Mouse (Mus musculus): ENCODE measurements around the gene Qser1. TPM values are rescaled to one million over a fixed set of nuclear protein-coding genes. Genes with fewer than 3 reads are reported as not detected.
A peak's percentile ranks its signal among the peaks of the same experiment; 100 is the strongest.

Gene Qser1
- polyA plus RNA-seq, 1 experiment from 2014 or later = 15.2 TPM

DNA sequence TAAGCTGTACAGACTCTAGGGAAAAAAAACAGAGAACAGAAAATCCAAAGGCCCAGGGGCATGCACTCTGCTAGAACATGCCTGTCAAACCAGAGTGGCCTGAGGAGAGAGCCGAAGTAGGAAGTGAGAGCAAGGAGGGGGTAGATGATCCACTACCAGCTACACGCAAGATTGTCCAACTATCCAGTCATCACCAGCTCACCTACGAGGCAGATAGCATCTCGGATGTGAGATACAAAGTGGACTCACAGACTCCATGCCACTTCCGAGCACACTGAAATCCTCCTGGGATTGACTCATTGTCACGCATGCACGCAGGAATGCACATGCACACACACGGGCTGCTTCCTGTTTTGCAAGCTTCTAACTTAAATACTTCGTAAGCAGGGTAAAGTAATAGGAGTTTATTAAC is 84.5 kb downstream of the Qser1 start:
- Histone ChIP-seq H3K9me3 (ENCODE audit: control insufficient read depth, low read length) (no peaks in the 10 kb centered on the region), H3K27ac (ENCODE audit: low read depth, low read length) (no peak overlapping the region), H3K4me3 (ENCODE audit: low read depth, low read length) (no peak overlapping the region), H3K27me3 (ENCODE audit: control insufficient read depth, insufficient read depth, low read length) (no peaks in the 10 kb centered on the region), H3K36me3 (ENCODE audit: control insufficient read depth, insufficient read depth, low read length) (no peaks in the 10 kb centered on the region), H3K9ac (ENCODE audit: low read length) (no peak overlapping the region), H3K4me1 (ENCODE audit: control insufficient read depth, insufficient read depth, low read length) (no peaks in the 10 kb centered on the region), H3K4me2 (no peak overlapping the region)
- no peak for ATAC-seq (ENCODE audit: low FRiP score)
- 92% methylated on average over 9 of the region's 9 CpGs for WGBS
- no peak for DNase-seq (ENCODE audit: low spot score, missing footprints)

DNA sequence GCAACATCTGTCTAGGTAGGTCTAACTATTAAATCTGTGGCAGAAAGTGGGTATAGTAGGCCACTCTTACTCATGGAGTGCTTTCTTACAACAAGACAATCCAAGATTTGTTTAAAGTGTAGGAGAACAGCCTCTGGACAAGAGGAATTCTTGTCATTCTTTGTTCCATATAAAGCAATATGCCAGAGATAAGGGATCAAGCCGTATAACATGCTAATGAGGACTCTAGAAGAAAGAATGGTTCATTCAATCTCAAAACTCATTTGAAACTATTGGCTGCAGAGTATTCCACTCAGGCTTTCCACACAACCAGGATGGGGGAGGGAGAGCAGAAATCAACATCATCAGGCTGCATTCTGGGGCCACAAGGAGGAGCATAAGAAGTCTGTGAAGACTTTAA is 89.2 kb downstream of the Qser1 start:
- Histone ChIP-seq H3K4me1 (ENCODE audit: control insufficient read depth, insufficient read depth, low read length) (no peaks in the 10 kb centered on the region), H3K9me3 (ENCODE audit: control insufficient read depth, low read length) (no peaks in the 10 kb centered on the region), H3K36me3 (ENCODE audit: control insufficient read depth, insufficient read depth, low read length) (no peaks in the 10 kb centered on the region), H3K27me3 (ENCODE audit: control insufficient read depth, insufficient read depth, low read length) (no peaks in the 10 kb centered on the region), H3K27ac (ENCODE audit: low read depth, low read length) (no peak overlapping the region), H3K4me3 (ENCODE audit: low read depth, low read length) (no peak overlapping the region), H3K4me2 (no peak overlapping the region), H3K9ac (ENCODE audit: low read length) (no peak overlapping the region)
- ATAC-seq (ENCODE audit: low FRiP score) = no peak
- 79% methylated on average over 1 of the region's 1 CpGs for WGBS
- no peak for DNase-seq (ENCODE audit: low spot score, missing footprints)

DNA sequence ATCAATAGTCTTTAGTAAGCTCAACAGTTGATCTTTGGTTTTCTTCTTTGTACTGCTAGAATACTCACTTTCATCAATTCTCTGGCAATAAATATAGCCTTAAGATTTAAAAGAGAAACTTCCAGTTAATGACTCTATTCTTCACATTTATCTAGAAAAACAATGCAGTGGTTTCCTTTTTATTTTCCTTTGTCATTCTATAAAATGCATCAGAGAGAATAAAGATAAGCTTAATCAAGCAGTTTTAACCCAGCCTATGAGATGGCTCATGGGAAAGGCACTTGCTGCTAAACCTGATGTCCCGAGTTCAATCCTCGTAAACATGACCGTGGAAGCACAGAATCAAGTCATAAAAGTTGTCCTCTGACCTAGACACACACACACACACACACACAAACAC is 94.5 kb downstream of the Qser1 start:
- no peak overlapping the region for H3K4me3 ChIP-seq (ENCODE audit: low read depth, low read length)
- no peak overlapping the region for H3K4me2 ChIP-seq
- 87% methylated on average over 3 of the region's 3 CpGs for WGBS
- ATAC-seq (ENCODE audit: low FRiP score) (no peak), DNase-seq (ENCODE audit: low spot score, missing footprints) (no peak)
- no peaks in the 10 kb centered on the region for H3K9me3 ChIP-seq (ENCODE audit: control insufficient read depth, low read length)
- H3K27ac ChIP-seq (ENCODE audit: low read depth, low read length) = no peak overlapping the region
- no peaks in the 10 kb centered on the region for H3K27me3 ChIP-seq (ENCODE audit: control insufficient read depth, insufficient read depth, low read length)
- H3K4me1 ChIP-seq (ENCODE audit: control insufficient read depth, insufficient read depth, low read length) = no peaks in the 10 kb centered on the region
- no peaks in the 10 kb centered on the region for H3K36me3 ChIP-seq (ENCODE audit: control insufficient read depth, insufficient read depth, low read length)
- H3K9ac ChIP-seq (ENCODE audit: low read length) = no peak overlapping the region

DNA sequence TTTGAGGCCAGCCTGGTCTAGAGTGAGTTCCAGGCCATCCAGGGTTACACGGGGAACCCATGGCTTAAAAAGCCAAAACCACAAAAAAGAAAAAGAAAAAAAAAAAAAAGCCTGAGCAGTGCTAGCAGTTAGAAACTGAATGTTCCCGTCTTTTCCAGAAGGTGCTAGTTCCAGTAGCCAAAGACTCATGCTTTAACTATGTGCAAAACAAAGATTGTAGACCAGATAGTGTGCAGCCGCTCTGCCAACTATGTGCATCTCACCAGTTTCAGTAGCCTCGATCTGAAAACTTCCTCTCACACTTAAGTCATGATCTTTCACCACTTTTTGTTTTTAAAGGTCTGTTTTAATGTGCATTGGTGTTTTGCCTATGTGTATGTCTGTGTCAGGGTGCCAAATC is 98.7 kb downstream of the Qser1 start:
- no peak overlapping the region for H3K4me2 ChIP-seq
- no peak overlapping the region for H3K27ac ChIP-seq (ENCODE audit: low read depth, low read length)
- no peak overlapping the region for H3K4me3 ChIP-seq (ENCODE audit: low read depth, low read length)
- WGBS = 86% methylated on average over 4 of the region's 4 CpGs
- H3K4me1 ChIP-seq (ENCODE audit: control insufficient read depth, insufficient read depth, low read length) = no peaks in the 10 kb centered on the region
- DNase-seq (ENCODE audit: low spot score, missing footprints) = no peak
- no peaks in the 10 kb centered on the region for H3K9me3 ChIP-seq (ENCODE audit: control insufficient read depth, low read length)
- no peak overlapping the region for H3K9ac ChIP-seq (ENCODE audit: low read length)
- no peak for ATAC-seq (ENCODE audit: low FRiP score)
- no peaks in the 10 kb centered on the region for H3K27me3 ChIP-seq (ENCODE audit: control insufficient read depth, insufficient read depth, low read length)
- no peaks in the 10 kb centered on the region for H3K36me3 ChIP-seq (ENCODE audit: control insufficient read depth, insufficient read depth, low read length)

DNA sequence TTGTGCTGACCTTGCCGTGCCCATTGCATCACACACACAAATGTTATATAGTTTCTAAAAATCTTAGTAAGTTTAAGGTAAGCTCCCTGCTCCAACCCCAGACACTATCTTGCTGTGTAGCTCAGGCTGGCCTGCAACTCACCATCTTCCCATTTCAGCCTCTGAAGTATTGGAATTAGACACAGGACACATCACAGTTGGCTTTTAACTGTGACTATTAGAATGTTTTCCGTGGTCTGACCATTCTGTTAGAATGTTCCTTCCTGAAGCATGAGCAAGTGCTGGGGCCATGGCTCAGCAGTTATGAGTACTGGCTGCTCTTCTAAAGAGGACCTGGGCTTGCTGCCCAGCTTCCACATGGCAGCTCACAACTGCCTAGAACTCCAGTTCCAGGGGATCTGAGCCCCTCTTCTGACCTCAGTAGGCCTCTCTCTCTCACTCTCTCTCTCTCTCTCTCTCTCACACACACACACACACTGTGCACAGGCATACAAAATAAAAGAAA is 99.3 kb downstream of the Qser1 start:
- Histone ChIP-seq H3K27me3 (ENCODE audit: control insufficient read depth, insufficient read depth, low read length) (no peaks in the 10 kb centered on the region), H3K36me3 (ENCODE audit: control insufficient read depth, insufficient read depth, low read length) (no peaks in the 10 kb centered on the region), H3K4me3 (ENCODE audit: low read depth, low read length) (no peak overlapping the region), H3K27ac (ENCODE audit: low read depth, low read length) (no peak overlapping the region), H3K9ac (ENCODE audit: low read length) (no peak overlapping the region), H3K9me3 (ENCODE audit: control insufficient read depth, low read length) (no peaks in the 10 kb centered on the region), H3K4me1 (ENCODE audit: control insufficient read depth, insufficient read depth, low read length) (no peaks in the 10 kb centered on the region), H3K4me2 (no peak overlapping the region)
- no peak for DNase-seq (ENCODE audit: low spot score, missing footprints)
- WGBS = 89% methylated on average over 2 of the region's 2 CpGs
- no peak for ATAC-seq (ENCODE audit: low FRiP score)

DNA sequence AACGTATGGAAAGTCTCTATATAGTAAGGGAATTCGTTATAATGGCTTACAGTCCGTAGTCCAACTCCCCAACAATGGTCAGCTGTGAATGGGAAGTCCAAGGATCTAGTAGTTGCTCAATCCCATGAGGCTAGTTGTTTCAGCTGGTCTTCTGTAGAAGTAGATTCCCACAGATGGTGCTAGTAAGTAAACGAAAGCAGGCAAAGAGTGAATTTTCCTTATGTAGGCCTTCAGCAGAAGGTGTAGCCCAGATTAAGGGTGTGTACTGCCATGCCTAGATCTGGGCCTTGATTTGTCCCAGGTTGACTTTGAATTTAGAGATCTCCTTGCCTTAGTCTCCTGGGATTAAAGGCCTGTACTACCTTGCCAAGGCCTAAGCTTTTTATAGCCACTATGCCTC is 100.3 kb downstream of the Qser1 start, which contains the start of gene Pin1rt1:
Gene Pin1rt1 (minus strand): TSS at position 101 of the 400 bp plus-strand sequence.
- H3K4me3 ChIP-seq (ENCODE audit: low read depth, low read length) = no peak within 1 kb of the TSS
- no peak within 1 kb of the TSS for H3K27ac ChIP-seq (ENCODE audit: low read depth, low read length)
- H3K9me3 ChIP-seq (ENCODE audit: control insufficient read depth, low read length) = no peaks in the 10 kb centered on the region
- 84% methylated on average over 4 of the region's 4 CpGs for WGBS
- no peak for DNase-seq (ENCODE audit: low spot score, missing footprints)
- H3K4me1 ChIP-seq (ENCODE audit: control insufficient read depth, insufficient read depth, low read length) = peaks cover under 1% of the 10 kb centered on the region
- no peak for ATAC-seq (ENCODE audit: low FRiP score)
- H3K4me2 ChIP-seq = no peak within 1 kb of the TSS
- H3K9ac ChIP-seq (ENCODE audit: low read length) = no peak within 1 kb of the TSS
- H3K27me3 ChIP-seq (ENCODE audit: control insufficient read depth, insufficient read depth, low read length) = no peaks in the 10 kb centered on the region
- no peaks in the 10 kb centered on the region for H3K36me3 ChIP-seq (ENCODE audit: control insufficient read depth, insufficient read depth, low read length)

DNA sequence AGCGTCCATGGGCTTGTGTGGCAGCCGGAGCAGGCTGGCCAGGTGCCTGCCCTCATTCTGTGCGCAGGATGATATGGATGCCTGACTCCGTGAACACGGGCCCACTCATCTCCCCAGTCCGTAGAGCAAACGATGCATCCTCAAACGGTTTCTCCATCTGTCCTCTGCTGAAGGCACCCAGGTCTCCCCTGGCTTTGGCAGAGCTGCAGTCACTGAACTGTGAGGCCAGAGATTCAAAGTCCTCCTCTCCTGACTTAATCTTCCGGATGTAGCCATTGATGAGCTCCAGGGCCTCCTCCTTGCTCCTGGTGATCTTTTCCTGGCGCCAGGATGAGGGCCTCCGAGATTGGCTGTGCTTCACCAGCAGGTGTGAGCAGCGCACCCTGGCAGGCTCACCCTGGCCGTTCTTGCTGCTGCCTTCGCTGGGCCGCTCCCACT is 102.3 kb downstream of the Qser1 start:
- no peaks in the 10 kb centered on the region for H3K27me3 ChIP-seq (ENCODE audit: control insufficient read depth, insufficient read depth, low read length)
- DNase-seq (ENCODE audit: low spot score, missing footprints) = peak; percentile 88
- no peaks in the 10 kb centered on the region for H3K9me3 ChIP-seq (ENCODE audit: control insufficient read depth, low read length)
- 37% methylated on average over 15 of the region's 15 CpGs for WGBS
- peaks cover 12% of the 10 kb centered on the region for H3K4me1 ChIP-seq (ENCODE audit: control insufficient read depth, insufficient read depth, low read length)
- ATAC-seq (ENCODE audit: low FRiP score) = no peak
- no peaks in the 10 kb centered on the region for H3K36me3 ChIP-seq (ENCODE audit: control insufficient read depth, insufficient read depth, low read length)
- H3K4me2 ChIP-seq = no peak overlapping the region
- no peak overlapping the region for H3K4me3 ChIP-seq (ENCODE audit: low read depth, low read length)
- no peak overlapping the region for H3K9ac ChIP-seq (ENCODE audit: low read length)
- no peak overlapping the region for H3K27ac ChIP-seq (ENCODE audit: low read depth, low read length)

DNA sequence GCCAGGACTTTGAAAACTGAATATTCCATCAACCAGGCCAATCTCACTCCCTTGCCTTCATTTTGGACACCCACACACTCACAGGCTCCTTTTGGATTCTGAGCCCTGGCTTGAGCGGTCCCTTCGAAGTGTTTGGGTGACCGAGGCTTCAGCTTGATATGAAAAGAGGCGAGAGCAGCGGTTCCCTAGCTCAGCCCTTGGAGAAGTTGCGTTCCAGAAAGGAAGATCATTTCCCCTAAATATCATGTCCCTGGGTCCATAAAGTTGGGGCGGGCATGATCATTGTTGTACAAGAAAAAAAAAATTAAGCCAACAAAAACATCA is 104.1 kb downstream of the Qser1 start:
- 4% methylated on average over 7 of the region's 7 CpGs for WGBS
- ATAC-seq (ENCODE audit: low FRiP score) = peak; percentile 25

DNA sequence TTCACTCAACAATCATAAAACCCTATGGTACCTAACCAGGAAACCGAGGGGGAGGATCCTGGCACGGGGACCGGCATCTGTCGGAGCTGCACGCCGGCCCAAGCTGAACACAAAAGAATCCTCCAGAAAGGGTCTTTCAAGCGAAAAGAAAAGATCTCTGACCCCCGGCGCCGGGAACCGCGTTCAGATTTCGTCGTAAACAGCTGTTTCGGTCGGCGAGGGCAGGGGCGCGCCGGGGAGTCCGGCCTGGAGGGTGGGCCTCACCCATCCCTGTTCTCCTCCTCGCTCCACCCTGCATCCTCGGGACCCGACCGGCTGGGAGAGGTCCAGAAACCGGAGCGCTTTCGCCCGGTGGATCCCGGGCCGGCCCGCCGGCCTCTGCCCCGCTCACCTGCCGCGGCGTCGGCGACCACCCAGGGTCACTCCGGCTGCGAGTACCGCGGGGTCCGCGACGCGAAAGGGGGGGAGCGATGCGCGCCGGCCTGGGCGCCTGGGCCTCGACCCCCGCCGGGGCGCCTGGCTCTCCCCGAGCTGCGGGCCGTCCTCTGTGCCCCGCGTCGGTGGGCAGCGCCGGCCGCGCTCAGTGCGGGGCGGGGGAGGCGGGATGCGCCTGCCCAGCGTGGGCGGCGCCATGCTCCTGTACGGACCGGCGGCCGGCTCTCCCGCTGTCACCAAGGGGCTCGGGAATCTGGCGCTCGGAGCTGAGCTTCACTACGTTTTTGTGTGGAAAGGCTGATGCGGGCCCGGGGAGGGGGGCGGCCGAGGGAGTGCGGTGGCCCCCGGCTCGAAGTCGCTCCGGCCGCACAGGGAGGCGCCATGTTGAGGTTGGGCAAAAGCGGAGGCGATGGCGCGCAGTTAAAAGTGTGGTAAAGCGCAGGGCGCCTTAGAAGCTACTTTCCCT is 104.7 kb downstream of the Qser1 start, which contains the start of gene Tcp11l1:
Gene Tcp11l1 (minus strand): TSS at position 585 of the 901 bp plus-strand sequence.
- ATAC-seq (ENCODE audit: low FRiP score) = peak; percentile 95
- peak; percentile 98 for DNase-seq (ENCODE audit: low spot score, missing footprints)
- Histone ChIP-seq H3K4me1 (ENCODE audit: control insufficient read depth, insufficient read depth, low read length) (peaks cover 12% of the 10 kb centered on the region), H3K4me2 (peak within 1 kb of the TSS; percentile 68), H3K36me3 (ENCODE audit: control insufficient read depth, insufficient read depth, low read length) (no peaks in the 10 kb centered on the region), H3K27ac (ENCODE audit: low read depth, low read length) (peak within 1 kb of the TSS; percentile 86), H3K27me3 (ENCODE audit: control insufficient read depth, insufficient read depth, low read length) (no peaks in the 10 kb centered on the region), H3K9me3 (ENCODE audit: control insufficient read depth, low read length) (no peaks in the 10 kb centered on the region), H3K4me3 (ENCODE audit: low read depth, low read length) (peak within 1 kb of the TSS; percentile 54), H3K9ac (ENCODE audit: low read length) (peak within 1 kb of the TSS; percentile 76)
- WGBS = under 1% methylated on average over 94 of the region's 99 CpGs

More for the DNA sequence above, 104.1 kb downstream of the Qser1 start:
- H3K27ac ChIP-seq (ENCODE audit: low read depth, low read length) = peak overlapping the region; percentile 86
- H3K9me3 ChIP-seq (ENCODE audit: control insufficient read depth, low read length) = no peaks in the 10 kb centered on the region
- H3K4me3 ChIP-seq (ENCODE audit: low read depth, low read length) = peak overlapping the region; percentile 54
- H3K9ac ChIP-seq (ENCODE audit: low read length) = peak overlapping the region; percentile 76
- H3K27me3 ChIP-seq (ENCODE audit: control insufficient read depth, insufficient read depth, low read length) = no peaks in the 10 kb centered on the region
- DNase-seq (ENCODE audit: low spot score, missing footprints) = no peak
- H3K4me2 ChIP-seq = peak overlapping the region; percentile 68
- peaks cover 12% of the 10 kb centered on the region for H3K4me1 ChIP-seq (ENCODE audit: control insufficient read depth, insufficient read depth, low read length)
- no peaks in the 10 kb centered on the region for H3K36me3 ChIP-seq (ENCODE audit: control insufficient read depth, insufficient read depth, low read length)
